Mouse (Mus musculus): Measurements from ENCODE around the gene Slc16a13.

DNA sequence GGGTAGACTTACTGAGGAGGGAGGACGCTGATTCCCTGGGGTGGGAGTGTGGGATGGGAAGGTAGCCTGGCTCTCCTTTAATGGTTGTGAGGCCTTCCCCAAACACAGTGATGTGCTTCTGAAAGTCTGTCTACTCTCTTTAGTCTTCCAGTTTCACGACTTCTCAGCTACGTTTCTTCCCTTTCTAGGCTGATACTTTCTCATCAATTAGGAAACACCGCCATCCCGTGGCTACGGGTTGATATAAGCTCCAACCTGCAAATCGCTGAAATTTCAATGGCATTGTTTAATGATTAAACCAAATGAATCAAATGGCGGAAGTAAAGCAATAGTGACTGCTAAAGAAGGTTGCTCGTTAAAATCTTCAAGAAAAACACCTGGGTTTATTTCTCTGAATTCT, 8.0 kb downstream of the Slc16a13 start:
- TF ChIP-seq CTCF (IDR thresholded peaks at IDR 0.05; ENCODE audit: low read depth) = peak; percentile 51; the same call in 1 of the 2 replicates
- no peak for TF ChIP-seq EP300 (IDR thresholded peaks at IDR 0.05; ENCODE audit: low read depth)

All from liver, embryonic 14.5 days (tissue).